In the genomic region with DNA sequence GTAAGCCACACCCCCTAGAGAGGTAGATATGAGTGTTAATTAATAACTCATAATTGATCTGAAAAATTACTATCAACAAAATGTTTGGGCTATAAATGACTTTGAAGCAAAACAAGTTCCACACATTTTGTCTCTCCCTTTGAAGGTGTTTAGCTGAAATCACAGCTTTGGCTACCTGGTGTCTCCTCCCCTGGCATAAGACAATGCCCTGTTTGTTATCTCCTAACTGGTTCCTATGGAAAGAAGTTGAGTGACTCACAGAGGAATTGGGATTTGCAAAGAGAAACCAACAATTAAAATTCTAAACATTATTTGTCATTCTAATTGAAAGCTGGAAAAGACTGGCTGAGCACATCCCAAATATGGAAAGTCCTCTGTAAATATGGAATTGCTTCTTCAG, we compare ENCODE assay signal across 24 mouse cellular contexts.
"Had no signal": no experiment of that assay in that cellular context is flagged by ENCODE, and none has a peak within 500 bp of the region (broad histone marks: within the 10 kb centered on the region; RNA-seq: fewer than 3 reads in every experiment).

No protein-coding gene starts in this region.

- ATAC-seq: hindbrain, postnatal 0 days had no signal

- DNase-seq: gastrocnemius, postnatal 14 days; gastrocnemius, postnatal 36 days; heart, adult 11 months; heart, adult 2 months; heart, postnatal 14 days; heart, postnatal 36 days; kidney, adult 18-20 months; kidney, adult 9 months; kidney, postnatal 14 days; kidney, postnatal 36 days; liver; liver, embryonic 13.5 days had no signal

- H3K27me3 ChIP-seq: heart, embryonic 15.5 days; liver, embryonic 13.5 days had no signal

- H3K4me2 ChIP-seq: heart, embryonic 11.5 days; heart, embryonic 13.5 days; heart, embryonic 15.5 days; hindbrain, embryonic 13.5 days; hindbrain, embryonic 15.5 days; kidney, embryonic 15.5 days; limb, embryonic 12.5 days; liver, embryonic 11.5 days; liver, embryonic 13.5 days had no signal

- H3K9ac ChIP-seq: heart, embryonic 13.5 days; heart, embryonic 15.5 days; hindbrain, embryonic 13.5 days; hindbrain, embryonic 15.5 days; kidney, embryonic 15.5 days; limb, embryonic 12.5 days; liver, embryonic 13.5 days had no signal

- H3K9me3 ChIP-seq: heart, embryonic 13.5 days; heart, embryonic 15.5 days; hindbrain, embryonic 13.5 days; hindbrain, embryonic 15.5 days; kidney, embryonic 15.5 days; limb, embryonic 10.5 days; limb, embryonic 12.5 days; liver, embryonic 13.5 days had no signal

- H3K4me1 ChIP-seq: limb, embryonic 12.5 days had no signal

- H3K4me3 ChIP-seq: heart, adult 2 months; heart, embryonic 13.5 days; heart, embryonic 15.5 days; hindbrain, embryonic 13.5 days; hindbrain, embryonic 15.5 days; kidney, embryonic 15.5 days; left cerebral cortex, adult 2 months; limb, embryonic 10.5 days; limb, embryonic 12.5 days; liver, embryonic 13.5 days had no signal

- H3K27ac ChIP-seq: heart, adult 2 months; heart, embryonic 13.5 days; heart, embryonic 15.5 days; hindbrain, embryonic 13.5 days; hindbrain, embryonic 15.5 days; hindbrain, postnatal 0 days; kidney, embryonic 15.5 days; kidney, postnatal 0 days; left cerebral cortex, adult 2 months; limb, embryonic 10.5 days; limb, embryonic 12.5 days; liver, embryonic 13.5 days had no signal

- H3K36me3 ChIP-seq: heart, embryonic 13.5 days; heart, embryonic 15.5 days; hindbrain, embryonic 13.5 days; hindbrain, embryonic 15.5 days; kidney, embryonic 15.5 days; limb, embryonic 10.5 days; limb, embryonic 12.5 days; liver, embryonic 13.5 days had no signal
